Mouse (Mus musculus) CH12.LX (cell line): ENCODE data around the gene Src. TPM values are rescaled to one million over a fixed set of nuclear protein-coding genes. Genes with fewer than 3 reads are reported as not detected.
"Not testable (repeated sequence)": the region's sequence is repeated elsewhere in the genome, so short reads cannot be mapped to it uniquely, and the experiment has no call there.

ENCODE experiments used
- DNase-seq: peaks from one replicate; pipeline ENCODE4 v3.0.0-alpha.2; 2013; ENCODE audit errors: extremely low read depth
- H3K27ac ChIP-seq: 2 replicates; pipeline ENCODE4 v1.5.1; 2012; ENCODE audit warnings: low read depth, mild to moderate bottlenecking, control low read depth, moderate library complexity; ENCODE audit not compliant: insufficient read depth
- H3K27me3 ChIP-seq: replicated peaks from 2 replicates; pipeline ENCODE3; 2012; ENCODE audit warnings: inconsistent platforms
- H3K36me3 ChIP-seq, 2 experiments: replicated peaks in 1 of 2; 2 replicates each; pipeline versions ENCODE3 to v1.6.1; 2012; ENCODE audit warnings: inconsistent platforms in 1 of 2, low read length in 1 of 2, mild to moderate bottlenecking in 1 of 2, mixed read lengths in 1 of 2, moderate library complexity in 1 of 2; ENCODE audit not compliant: control insufficient read depth in 1 of 2, insufficient read depth in 1 of 2
- H3K4me1 ChIP-seq, 2 experiments: 2 replicates each; pipeline ENCODE4 v1.6.1; 2012; ENCODE audit warnings: inconsistent platforms in 1 of 2, moderate library complexity in 1 of 2; ENCODE audit not compliant: insufficient read depth in 2 of 2, control insufficient read depth in 1 of 2
- H3K4me2 ChIP-seq: 2 replicates; pipeline ENCODE4 v1.6.1; 2012; ENCODE audit warnings: low read depth, mild to moderate bottlenecking, control low read depth; ENCODE audit not compliant: poor library complexity, insufficient read depth, severe bottlenecking
- H3K4me3 ChIP-seq, 3 experiments: fragments of 150-350 bp in 1 of 3; sonication (generic) in 1 of 3; replicated peaks in 1 of 3; 2 replicates each; pipeline versions ENCODE3 to v1.5.1; 2011 to 2012; ENCODE audit warnings: low read depth in 2 of 3, low read length in 2 of 3, mild to moderate bottlenecking in 2 of 3, moderate library complexity in 2 of 3, control low read depth in 1 of 3, improper control_type of control experiment in 1 of 3, inconsistent platforms in 1 of 3, mixed read lengths in 1 of 3; ENCODE audit not compliant: poor library complexity in 1 of 3
- H3K79me2 ChIP-seq: replicated peaks from 2 replicates; pipeline ENCODE4 v1.6.1; 2012; ENCODE audit warnings: mild to moderate bottlenecking, moderate library complexity; ENCODE audit not compliant: control insufficient read depth, poor library complexity, insufficient read depth, severe bottlenecking; ENCODE audit errors: extremely low read depth
- H3K9ac ChIP-seq: 2 replicates; pipeline ENCODE4 v1.6.1; 2012; ENCODE audit warnings: low read depth, mild to moderate bottlenecking, control low read depth, moderate library complexity; ENCODE audit not compliant: insufficient read depth
- H3K9me3 ChIP-seq: replicated peaks from 2 replicates; pipeline ENCODE3; 2012; ENCODE audit warnings: low read length, inconsistent platforms, mixed read lengths
- CHD1 ChIP-seq: IDR thresholded peaks from 2 replicates; pipeline ENCODE4 v1.6.1; 2012; ENCODE audit warnings: low read depth, low read length, improper control_type of control experiment, inconsistent platforms
- CTCF ChIP-seq, 2 experiments: IDR thresholded peaks in 1 of 2; conservative IDR thresholded peaks in 1 of 2; 2 replicates each; pipeline ENCODE4 v1.5.1; 2011 to 2012; ENCODE audit warnings: low read depth in 2 of 2, low read length in 2 of 2, improper control_type of control experiment in 1 of 2, inconsistent platforms in 1 of 2, mild to moderate bottlenecking in 1 of 2, moderate library complexity in 1 of 2
- E2F4 ChIP-seq: IDR thresholded peaks from 2 replicates; pipeline ENCODE4 v1.6.1; 2011; ENCODE audit warnings: low read depth, low read length, improper control_type of control experiment; ENCODE audit not compliant: insufficient replicate concordance
- ELF1 ChIP-seq: IDR thresholded peaks from 2 replicates; pipeline ENCODE4 v1.6.1; 2014; ENCODE audit warnings: low read depth, mild to moderate bottlenecking, inconsistent platforms, low read length, improper control_type of control experiment
- EP300 ChIP-seq: IDR thresholded peaks from 2 replicates; pipeline ENCODE4 v1.6.1; 2011; ENCODE audit warnings: low read length, improper control_type of control experiment
- ETS1 ChIP-seq: conservative IDR thresholded peaks from 2 replicates; pipeline ENCODE4 v1.6.1; 2012; ENCODE audit warnings: low read depth, mild to moderate bottlenecking, inconsistent platforms, low read length, improper control_type of control experiment, moderate library complexity
- GABPA ChIP-seq: IDR thresholded peaks from 2 replicates; pipeline ENCODE4 v1.6.1; 2012; ENCODE audit warnings: low read depth, low read length, improper control_type of control experiment, inconsistent platforms; ENCODE audit not compliant: insufficient replicate concordance
- HCFC1 ChIP-seq: IDR thresholded peaks from 2 replicates; pipeline ENCODE4 v1.6.1; 2012; ENCODE audit warnings: low read depth, mild to moderate bottlenecking, inconsistent platforms, low read length, improper control_type of control experiment
- JUND ChIP-seq: conservative IDR thresholded peaks from 2 replicates; pipeline ENCODE4 v1.6.1; 2011; ENCODE audit warnings: low read depth, low read length, improper control_type of control experiment
- KAT2A ChIP-seq: IDR thresholded peaks from 2 replicates; pipeline ENCODE4 v1.6.1; 2012; ENCODE audit warnings: low read length, improper control_type of control experiment, inconsistent platforms; ENCODE audit not compliant: insufficient replicate concordance
- MEF2A ChIP-seq: IDR thresholded peaks from 2 replicates; pipeline ENCODE4 v1.6.1; 2014; ENCODE audit warnings: low read depth, mild to moderate bottlenecking, inconsistent platforms, low read length, improper control_type of control experiment, borderline replicate concordance
- NELFE ChIP-seq: IDR thresholded peaks from 2 replicates; pipeline ENCODE4 v1.6.1; 2011; ENCODE audit warnings: low read depth, low read length, improper control_type of control experiment
- NRF1 ChIP-seq: IDR thresholded peaks from 2 replicates; pipeline ENCODE4 v1.6.1; 2014; ENCODE audit warnings: low read depth, mild to moderate bottlenecking, inconsistent platforms, low read length, improper control_type of control experiment, moderate library complexity
- PAX5 ChIP-seq: IDR thresholded peaks from 2 replicates; pipeline ENCODE4 v1.6.1; 2012; ENCODE audit warnings: low read length, inconsistent platforms, mixed read lengths
- POLR2A ChIP-seq: IDR thresholded peaks from 2 replicates; pipeline ENCODE4 v1.6.1; 2011; ENCODE audit warnings: low read depth, mild to moderate bottlenecking, improper control_type of control experiment, low read length
- POLR2AphosphoS2 ChIP-seq: IDR thresholded peaks from 2 replicates; pipeline ENCODE4 v1.6.1; 2011; ENCODE audit warnings: low read depth, low read length, improper control_type of control experiment
- RAD21 ChIP-seq: IDR thresholded peaks from 2 replicates; pipeline ENCODE4 v1.6.1; 2011; ENCODE audit warnings: low read depth, mild to moderate bottlenecking, low read length, improper control_type of control experiment, moderate library complexity
- RCOR1 ChIP-seq: conservative IDR thresholded peaks from 2 replicates; pipeline ENCODE4 v1.6.1; 2012; ENCODE audit warnings: low read depth, mild to moderate bottlenecking, inconsistent platforms, low read length, improper control_type of control experiment
- SMC3 ChIP-seq: IDR thresholded peaks from 2 replicates; pipeline ENCODE4 v1.6.1; 2011; ENCODE audit warnings: low read depth, low read length, improper control_type of control experiment
- UBTF ChIP-seq: IDR thresholded peaks from 2 replicates; pipeline ENCODE4 v1.6.1; 2012; ENCODE audit warnings: low read depth, mild to moderate bottlenecking, inconsistent platforms, low read length, improper control_type of control experiment, moderate library complexity
- USF1 ChIP-seq: IDR thresholded peaks from 2 replicates; pipeline ENCODE4 v1.6.1; 2014; ENCODE audit warnings: low read depth, mild to moderate bottlenecking, inconsistent platforms, low read length, improper control_type of control experiment
- USF2 ChIP-seq: conservative IDR thresholded peaks from 2 replicates; pipeline ENCODE4 v1.6.1; 2011; ENCODE audit warnings: low read depth, low read length, improper control_type of control experiment
- ZKSCAN1 ChIP-seq: IDR thresholded peaks from 2 replicates; pipeline ENCODE4 v1.6.1; 2012; ENCODE audit warnings: low read depth, inconsistent platforms, low read length, improper control_type of control experiment, borderline replicate concordance
- ZMIZ1 ChIP-seq: IDR thresholded peaks from 2 replicates; pipeline ENCODE4 v1.6.1; 2012; ENCODE audit warnings: low read depth, mild to moderate bottlenecking, inconsistent platforms, low read length, improper control_type of control experiment
- dilution Hi-C: fragments of 300-500 bp; cut with MboI; formaldehyde crosslinking; loops from 2 replicates; pipeline ENCODE4 v1.14.3; 2020; ENCODE audit warnings: low sequenced_read_pairs; ENCODE audit not compliant: extremely low pct_unique_long_range_greater_than_20kb, extremely low pct_ligation_motif_present
- in situ Hi-C: fragments of 300-500 bp; cut with MboI; formaldehyde crosslinking; loops from 3 replicates; pipeline ENCODE4 v1.14.3; 2019; ENCODE audit warnings: low sequenced_read_pairs, low pct_ligation_motif_present, low pct_unique_long_range_greater_than_20kb, mixed read lengths
- polyA plus RNA-seq: library from polyadenylated mRNA; unstranded; fragments of >175 nt; gene quantifications from 2 replicates; pipeline ENCODE4 v1.2.1, GENCODE M21; 2012; ENCODE audit warnings: low read depth; ENCODE audit not compliant: insufficient read length
- total RNA-seq, 2 experiments: library from RNA; depleted of rRNA; stranded (reverse); fragments of 300-350 nt in 1 of 2; fragments of >200 nt in 1 of 2; gene quantifications; 2 replicates each; pipeline ENCODE4 v1.2.3; 2012 to 2014

The Src gene
- total and polyA plus RNA-seq, 3 experiments = 0.20 to 0.37 (median 0.25) TPM

DNA sequence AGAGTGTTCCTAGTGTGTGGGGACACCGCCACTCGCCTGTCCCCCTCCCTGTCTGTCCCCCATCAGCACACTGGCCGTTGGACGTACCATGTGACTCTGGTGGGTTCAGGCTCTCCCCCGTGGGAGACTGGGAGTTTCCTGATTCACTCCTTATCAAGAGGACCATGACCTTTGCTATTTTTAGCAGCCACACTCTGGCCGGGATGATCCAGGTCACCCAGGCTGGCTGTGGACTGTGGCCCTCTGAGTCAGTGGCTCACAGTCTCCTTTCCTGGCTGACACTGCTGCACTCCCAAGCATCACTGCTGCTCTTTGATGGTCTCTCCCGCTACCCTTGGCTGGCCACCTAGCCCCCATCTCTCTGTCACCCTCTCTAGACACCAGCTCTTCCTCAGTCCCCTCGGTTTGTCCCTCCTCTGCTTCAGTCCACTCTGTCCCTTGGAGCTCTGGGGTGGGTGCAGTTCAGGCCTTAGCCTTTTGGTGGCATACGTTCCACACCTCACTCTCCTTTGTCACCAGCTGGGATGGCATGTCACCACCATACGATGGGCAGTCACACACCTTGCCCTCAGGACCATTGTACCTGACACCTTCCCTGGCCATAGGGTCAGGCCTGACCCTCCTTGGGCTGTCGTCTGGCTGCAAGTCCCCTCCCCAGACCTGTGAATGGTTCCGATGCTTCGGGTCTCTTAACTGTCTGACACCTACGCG, 61.8 kb downstream of the Src start:
- Histone ChIP-seq H3K4me3 (no peak overlapping the region), H3K4me2 (no peak overlapping the region), H3K4me1 (peaks cover 6 to 17% of the 10 kb centered on the region in 2 experiments; a peak in 3 of 4 replicates), H3K36me3 (no peaks in the 10 kb centered on the region), H3K27me3 (peaks cover 93% of the 10 kb centered on the region), H3K9me3 (no peaks in the 10 kb centered on the region), H3K9ac (no peak overlapping the region), H3K79me2 (no peaks in the 10 kb centered on the region), H3K27ac (no peak overlapping the region)
- in situ Hi-C loops = loop anchor here (5.0 kb wide), 1 partner anchor 87 kb away; no protein-coding TSS in a partner anchor
- dilution Hi-C loops = no loop called here
- TF ChIP-seq GABPA (no peak), KAT2A (no peak), EP300 (no peak), SMC3 (peak; percentile 53), POLR2AphosphoS2 (no peak), NELFE (no peak), CTCF (conservative IDR thresholded peaks at IDR 0.05 in 1 of 2, IDR thresholded peaks at IDR 0.05 in 1 of 2; ENCODE audit: low read depth in 2 of 2, low read length in 2 of 2) (peak; percentile 38 to 66; a peak in 3 of 4 replicates), CHD1 (no peak), JUND (no peak), ZKSCAN1 (no peak), ELF1 (no peak), HCFC1 (no peak), ETS1 (no peak), RAD21 (peak; percentile 70), ZMIZ1 (no peak), NRF1 (no peak)
- DNase-seq = peak; percentile 23

DNA sequence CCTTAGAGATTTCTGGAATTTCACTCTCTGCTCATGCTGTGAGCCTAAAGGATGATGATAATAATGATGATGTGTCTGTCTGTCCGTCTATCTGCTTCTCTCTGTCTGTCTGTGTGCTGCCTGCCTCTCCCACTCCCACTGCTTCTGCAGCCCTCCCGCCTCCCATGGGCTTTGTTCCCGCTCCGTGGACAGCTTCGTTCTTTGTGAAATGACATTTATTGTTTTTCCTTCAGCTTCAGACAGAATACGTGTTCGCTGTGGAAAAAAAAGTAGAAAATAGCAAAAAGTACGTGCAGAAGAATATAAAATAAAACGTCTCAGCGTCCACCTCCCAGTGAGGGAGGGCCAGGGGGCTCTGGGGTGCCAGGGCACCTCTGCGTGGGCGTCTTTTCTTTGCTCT, 64.5 kb downstream of the Src start:
- Histone ChIP-seq H3K4me3 (no peak overlapping the region), H3K36me3 (no peaks in the 10 kb centered on the region), H3K9me3 (no peaks in the 10 kb centered on the region), H3K79me2 (no peaks in the 10 kb centered on the region), H3K27ac (no peak overlapping the region), H3K4me2 (no peak overlapping the region), H3K4me1 (peaks cover 6 to 13% of the 10 kb centered on the region in 2 experiments; a peak in 3 of 4 replicates), H3K9ac (no peak overlapping the region), H3K27me3 (peaks cover 92% of the 10 kb centered on the region)
- DNase-seq = no peak
- TF ChIP-seq UBTF (no peak), PAX5 (no peak), POLR2A (no peak), RCOR1 (no peak), CTCF (conservative IDR thresholded peaks at IDR 0.05 in 1 of 2, IDR thresholded peaks at IDR 0.05 in 1 of 2; ENCODE audit: low read depth in 2 of 2, low read length in 2 of 2) (no peak), MEF2A (no peak), ELF1 (no peak), USF1 (no peak), USF2 (no peak), JUND (no peak), KAT2A (no peak), RAD21 (no peak), NELFE (no peak), E2F4 (no peak)
- in situ Hi-C loops = loop anchor here (5.0 kb wide), 1 partner anchor 85 kb away; no protein-coding TSS in a partner anchor
- dilution Hi-C loops = no loop called here

DNA sequence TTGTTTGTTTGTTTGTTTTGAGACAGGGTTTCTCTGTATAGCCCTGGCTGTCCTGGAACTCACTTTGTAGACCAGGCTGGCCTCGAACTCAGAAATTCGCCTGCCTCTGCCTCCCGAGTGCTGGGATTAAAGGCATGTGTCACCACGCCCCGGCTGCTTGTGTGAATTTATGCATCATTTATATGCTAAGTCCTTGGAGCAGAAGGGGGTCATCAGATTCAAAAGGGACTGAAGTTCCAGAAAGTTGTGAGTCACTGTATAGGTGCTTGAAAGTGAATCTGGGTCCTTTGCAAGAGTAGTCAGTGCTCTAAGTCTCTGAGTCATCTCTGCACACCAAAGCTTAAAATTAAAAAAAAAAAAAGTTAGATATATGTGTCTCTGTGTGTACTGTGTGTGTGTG, 68.3 kb downstream of the Src start:
- H3K9me3 ChIP-seq, H3K4me2 ChIP-seq, H3K9ac ChIP-seq, DNase-seq, H3K79me2 ChIP-seq, H3K36me3 ChIP-seq, in situ Hi-C loops, dilution Hi-C loops, H3K4me1 ChIP-seq, H3K4me3 ChIP-seq, H3K27ac ChIP-seq: not testable (repeated sequence)
- H3K27me3 ChIP-seq = peaks cover 91% of the 10 kb centered on the region
